Mouse (Mus musculus) myocyte (in vitro differentiated cells): Measurements from ENCODE around the gene Atcay.

ENCODE experiments used
- CEBPB ChIP-seq: IDR thresholded peaks from 2 replicates; pipeline ENCODE4 v1.6.1; 2011; ENCODE audit warnings: mild to moderate bottlenecking, moderate library complexity; ENCODE audit not compliant: poor library complexity, insufficient read depth, severe bottlenecking
- E2F4 ChIP-seq: IDR thresholded peaks from one replicate; pipeline ENCODE4 v1.6.1; 2011; ENCODE audit warnings: mild to moderate bottlenecking, control low read depth, moderate library complexity; ENCODE audit not compliant: insufficient read depth
- MAX ChIP-seq: IDR thresholded peaks from one replicate; pipeline ENCODE4 v1.6.1; 2011; ENCODE audit warnings: low read depth, mild to moderate bottlenecking, control low read depth
- POLR2A ChIP-seq: IDR thresholded peaks from one replicate; pipeline ENCODE4 v1.6.1; 2011; ENCODE audit warnings: low read depth, mild to moderate bottlenecking, control low read depth, moderate library complexity; ENCODE audit not compliant: insufficient read length
- SRF ChIP-seq: IDR thresholded peaks from one replicate; pipeline ENCODE4 v1.6.1; 2011; ENCODE audit warnings: low read depth; ENCODE audit not compliant: control insufficient read depth, insufficient read length
- TCF12 ChIP-seq: IDR thresholded peaks from one replicate; pipeline ENCODE4 v1.6.1; 2011; ENCODE audit warnings: mild to moderate bottlenecking, control low read depth; ENCODE audit not compliant: poor library complexity, insufficient read depth, severe bottlenecking
- TCF3 ChIP-seq: IDR thresholded peaks from one replicate; pipeline ENCODE4 v1.6.1; 2011; ENCODE audit warnings: low read depth, control low read depth; ENCODE audit not compliant: insufficient read length

DNA sequence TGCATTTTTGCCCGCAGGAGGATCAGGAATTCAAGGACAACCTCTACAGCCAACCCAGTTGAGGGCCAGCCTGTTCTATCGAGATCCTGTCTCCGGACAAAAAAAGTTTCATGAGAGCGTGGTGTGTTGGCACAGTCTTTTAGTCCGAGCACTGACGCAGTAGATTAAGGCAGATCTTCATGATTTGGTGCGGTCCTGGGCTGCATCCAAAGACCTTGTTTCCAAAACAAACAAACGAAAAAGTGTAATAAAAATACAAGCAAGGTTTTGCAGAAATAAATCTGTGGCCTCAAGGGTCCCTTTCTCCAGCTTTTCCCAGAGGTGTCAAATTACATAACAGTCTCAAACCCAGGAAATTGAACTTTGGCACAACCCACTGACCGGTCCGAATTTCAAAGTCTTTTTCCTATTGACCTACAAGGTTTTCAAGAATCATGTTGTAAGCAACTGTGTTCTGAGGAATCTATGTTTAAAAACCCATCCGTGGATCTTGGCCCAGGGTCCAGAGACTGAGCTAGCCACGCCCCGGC, 54.6 kb downstream of the Atcay start:
- TF ChIP-seq E2F4 (no peak), TCF12 (no peak), POLR2A (no peak), CEBPB (no peak), TCF3 (no peak), MAX (no peak), SRF (no peak)
